Mouse (Mus musculus): ENCODE results near the gene Tbca. TPM values are rescaled to one million over a fixed set of nuclear protein-coding genes. Genes with fewer than 3 reads are reported as not detected.

Gene Tbca
- polyA plus RNA-seq, 1 experiment: 10.1 TPM

- Histone ChIP-seq H3K4me3 (ENCODE audit: control insufficient read depth, insufficient read depth, low read length) (no peak within 1 kb of the TSS), H3K27ac (ENCODE audit: control insufficient read depth, insufficient read depth, low read length) (no peak within 1 kb of the TSS), H3K27me3 (ENCODE audit: control insufficient read depth, insufficient read depth, low read length) (peaks cover 39% of the 10 kb centered on the region), H3K4me1 (replicated peaks; ENCODE audit: control insufficient read depth, insufficient read depth, low read length) (no peaks in the 10 kb centered on the region), H3K36me3 (ENCODE audit: control insufficient read depth, insufficient read depth, low read length) (no peaks in the 10 kb centered on the region)
- no peak for DNase-seq
- 5% methylated on average over 25 of the region's 30 CpGs for WGBS
- TF ChIP-seq POLR2A (IDR thresholded peaks at IDR 0.05; ENCODE audit: control insufficient read depth, extremely low read depth, insufficient read depth, low read length, poor library complexity) (no peak), CTCF (IDR thresholded peaks at IDR 0.05; ENCODE audit: borderline replicate concordance, control insufficient read depth, extremely low read depth, insufficient read depth, low read length, poor library complexity) (no peak)
Measured at GRCm38 (mm10) chr13:94875396-94875880, 86.7 kb downstream of the Tbca start, which contains the start of gene Otp. TSS of gene Otp (plus strand) at chr13:94875602.

GRCm38 (mm10) chr13:94876286-94877210 is 87.8 kb downstream of the Tbca start:
- Histone ChIP-seq H3K4me1 (replicated peaks; ENCODE audit: control insufficient read depth, insufficient read depth, low read length) (no peaks in the 10 kb centered on the region), H3K4me3 (ENCODE audit: control insufficient read depth, insufficient read depth, low read length) (no peak overlapping the region), H3K36me3 (ENCODE audit: control insufficient read depth, insufficient read depth, low read length) (no peaks in the 10 kb centered on the region), H3K27ac (ENCODE audit: control insufficient read depth, insufficient read depth, low read length) (no peak overlapping the region), H3K27me3 (ENCODE audit: control insufficient read depth, insufficient read depth, low read length) (peaks cover 36% of the 10 kb centered on the region)
- TF ChIP-seq POLR2A (IDR thresholded peaks at IDR 0.05; ENCODE audit: control insufficient read depth, extremely low read depth, insufficient read depth, low read length, poor library complexity) (no peak), CTCF (IDR thresholded peaks at IDR 0.05; ENCODE audit: borderline replicate concordance, control insufficient read depth, extremely low read depth, insufficient read depth, low read length, poor library complexity) (no peak)
- WGBS: 10% methylated on average over 30 of the region's 30 CpGs
- no peak for DNase-seq

GRCm38 (mm10) chr13:94877211-94877590 is 88.5 kb downstream of the Tbca start:
- no peak overlapping the region for H3K4me3 ChIP-seq (ENCODE audit: control insufficient read depth, insufficient read depth, low read length)
- TF ChIP-seq CTCF (IDR thresholded peaks at IDR 0.05; ENCODE audit: borderline replicate concordance, control insufficient read depth, extremely low read depth, insufficient read depth, low read length, poor library complexity) (no peak), POLR2A (IDR thresholded peaks at IDR 0.05; ENCODE audit: control insufficient read depth, extremely low read depth, insufficient read depth, low read length, poor library complexity) (no peak)
- no peaks in the 10 kb centered on the region for H3K36me3 ChIP-seq (ENCODE audit: control insufficient read depth, insufficient read depth, low read length)
- no peak overlapping the region for H3K27ac ChIP-seq (ENCODE audit: control insufficient read depth, insufficient read depth, low read length)
- peaks cover 34% of the 10 kb centered on the region for H3K27me3 ChIP-seq (ENCODE audit: control insufficient read depth, insufficient read depth, low read length)
- 17% methylated on average over 27 of the region's 27 CpGs for WGBS
- no peak for DNase-seq
- H3K4me1 ChIP-seq (replicated peaks; ENCODE audit: control insufficient read depth, insufficient read depth, low read length): no peaks in the 10 kb centered on the region

- Histone ChIP-seq H3K4me3 (ENCODE audit: control insufficient read depth, insufficient read depth, low read length) (no peak overlapping the region), H3K36me3 (ENCODE audit: control insufficient read depth, insufficient read depth, low read length) (no peaks in the 10 kb centered on the region), H3K27ac (ENCODE audit: control insufficient read depth, insufficient read depth, low read length) (no peak overlapping the region), H3K4me1 (replicated peaks; ENCODE audit: control insufficient read depth, insufficient read depth, low read length) (peaks cover 5% of the 10 kb centered on the region), H3K27me3 (ENCODE audit: control insufficient read depth, insufficient read depth, low read length) (peaks cover 38% of the 10 kb centered on the region)
- TF ChIP-seq CTCF (IDR thresholded peaks at IDR 0.05; ENCODE audit: borderline replicate concordance, control insufficient read depth, extremely low read depth, insufficient read depth, low read length, poor library complexity) (no peak), POLR2A (IDR thresholded peaks at IDR 0.05; ENCODE audit: control insufficient read depth, extremely low read depth, insufficient read depth, low read length, poor library complexity) (no peak)
- DNase-seq: no peak
- WGBS: 25% methylated on average over 10 of the region's 10 CpGs
Measured at GRCm38 (mm10) chr13:94877991-94878745, 89.5 kb downstream of the Tbca start.

GRCm38 (mm10) chr13:94881201-94881600 is 92.5 kb downstream of the Tbca start:
- DNase-seq: no peak
- no peak overlapping the region for H3K27ac ChIP-seq (ENCODE audit: control insufficient read depth, insufficient read depth, low read length)
- 9% methylated on average over 3 of the region's 3 CpGs for WGBS
- TF ChIP-seq POLR2A (IDR thresholded peaks at IDR 0.05; ENCODE audit: control insufficient read depth, extremely low read depth, insufficient read depth, low read length, poor library complexity) (no peak), CTCF (IDR thresholded peaks at IDR 0.05; ENCODE audit: borderline replicate concordance, control insufficient read depth, extremely low read depth, insufficient read depth, low read length, poor library complexity) (no peak)
- H3K27me3 ChIP-seq (ENCODE audit: control insufficient read depth, insufficient read depth, low read length): peaks cover 38% of the 10 kb centered on the region
- H3K4me1 ChIP-seq (replicated peaks; ENCODE audit: control insufficient read depth, insufficient read depth, low read length): peaks cover 10% of the 10 kb centered on the region
- H3K36me3 ChIP-seq (ENCODE audit: control insufficient read depth, insufficient read depth, low read length): no peaks in the 10 kb centered on the region
- H3K4me3 ChIP-seq (ENCODE audit: control insufficient read depth, insufficient read depth, low read length): no peak overlapping the region

GRCm38 (mm10) chr13:94882221-94882620 is 93.5 kb downstream of the Tbca start:
- H3K36me3 ChIP-seq (ENCODE audit: control insufficient read depth, insufficient read depth, low read length): no peaks in the 10 kb centered on the region
- DNase-seq: no peak
- H3K4me3 ChIP-seq (ENCODE audit: control insufficient read depth, insufficient read depth, low read length): no peak overlapping the region
- H3K27ac ChIP-seq (ENCODE audit: control insufficient read depth, insufficient read depth, low read length): no peak overlapping the region
- no peak for TF ChIP-seq CTCF (IDR thresholded peaks at IDR 0.05; ENCODE audit: borderline replicate concordance, control insufficient read depth, extremely low read depth, insufficient read depth, low read length, poor library complexity)
- TF ChIP-seq POLR2A (IDR thresholded peaks at IDR 0.05; ENCODE audit: control insufficient read depth, extremely low read depth, insufficient read depth, low read length, poor library complexity): no peak
- H3K27me3 ChIP-seq (ENCODE audit: control insufficient read depth, insufficient read depth, low read length): peaks cover 35% of the 10 kb centered on the region
- H3K4me1 ChIP-seq (replicated peaks; ENCODE audit: control insufficient read depth, insufficient read depth, low read length): peaks cover 10% of the 10 kb centered on the region
- 10% methylated on average over 10 of the region's 10 CpGs for WGBS
